Mouse (Mus musculus): ENCODE results near the gene Gm42906. TPM values are rescaled to one million over a fixed set of nuclear protein-coding genes. Genes with fewer than 3 reads are reported as not detected.

Gm42906 gene
- polyA plus RNA-seq, 1 experiment from 2014 or later, result not detected

GRCm38 (mm10) chr5:151393821-151394662 lies 33.9 kb downstream of the Gm42906 start:
- Histone ChIP-seq H3K27me3 (ENCODE audit: control insufficient read depth, insufficient read depth, low read length) (no peaks in the 10 kb centered on the region), H3K9me3 (ENCODE audit: control insufficient read depth, low read length) (no peaks in the 10 kb centered on the region), H3K4me3 (ENCODE audit: control insufficient read depth in 1 of 2, insufficient read depth in 1 of 2, low read depth in 1 of 2, low read length in 2 of 2) (no peak overlapping the region), H3K4me1 (ENCODE audit: control insufficient read depth in 2 of 2, insufficient read depth in 2 of 2, low read length in 2 of 2) (peaks cover 0 to 2% of the 10 kb centered on the region in 2 experiments; a peak in 1 of 4 replicates), H3K9ac (ENCODE audit: low read length) (no peak overlapping the region), H3K27ac (replicated peaks in 1 of 2; ENCODE audit: control insufficient read depth in 1 of 2, insufficient read depth in 1 of 2, low read depth in 2 of 2, low read length in 2 of 2) (peak overlapping the region; percentile 80 to 90), H3K4me2 (ENCODE audit: low read length) (no peak overlapping the region), H3K36me3 (ENCODE audit: control insufficient read depth, insufficient read depth, low read length) (no peaks in the 10 kb centered on the region)
- 51% methylated on average over 7 of the region's 7 CpGs for WGBS
- peak; percentile 54; the same call in 1 of the 2 replicates for ATAC-seq (ENCODE audit: insufficient number of reproducible peaks, insufficient read depth, low FRiP score, low read depth)

- no peak for ATAC-seq (ENCODE audit: insufficient number of reproducible peaks, insufficient read depth, low FRiP score, low read depth)
- H3K27ac ChIP-seq (replicated peaks in 1 of 2; ENCODE audit: control insufficient read depth in 1 of 2, insufficient read depth in 1 of 2, low read depth in 2 of 2, low read length in 2 of 2), result no peak overlapping the region
- H3K4me3 ChIP-seq (ENCODE audit: control insufficient read depth in 1 of 2, insufficient read depth in 1 of 2, low read depth in 1 of 2, low read length in 2 of 2), result no peak overlapping the region
- H3K4me2 ChIP-seq (ENCODE audit: low read length), result no peak overlapping the region
- H3K4me1 ChIP-seq (ENCODE audit: control insufficient read depth in 2 of 2, insufficient read depth in 2 of 2, low read length in 2 of 2), result peaks cover 0 to 2% of the 10 kb centered on the region in 2 experiments; a peak in 1 of 4 replicates
- H3K27me3 ChIP-seq (ENCODE audit: control insufficient read depth, insufficient read depth, low read length), result no peaks in the 10 kb centered on the region
- H3K9me3 ChIP-seq (ENCODE audit: control insufficient read depth, low read length), result no peaks in the 10 kb centered on the region
- WGBS, result 57% methylated on average over 1 of the region's 1 CpGs
- no peak overlapping the region for H3K9ac ChIP-seq (ENCODE audit: low read length)
- H3K36me3 ChIP-seq (ENCODE audit: control insufficient read depth, insufficient read depth, low read length), result no peaks in the 10 kb centered on the region
Measured at GRCm38 (mm10) chr5:151389827-151390226, 38.1 kb downstream of the Gm42906 start.

DNA sequence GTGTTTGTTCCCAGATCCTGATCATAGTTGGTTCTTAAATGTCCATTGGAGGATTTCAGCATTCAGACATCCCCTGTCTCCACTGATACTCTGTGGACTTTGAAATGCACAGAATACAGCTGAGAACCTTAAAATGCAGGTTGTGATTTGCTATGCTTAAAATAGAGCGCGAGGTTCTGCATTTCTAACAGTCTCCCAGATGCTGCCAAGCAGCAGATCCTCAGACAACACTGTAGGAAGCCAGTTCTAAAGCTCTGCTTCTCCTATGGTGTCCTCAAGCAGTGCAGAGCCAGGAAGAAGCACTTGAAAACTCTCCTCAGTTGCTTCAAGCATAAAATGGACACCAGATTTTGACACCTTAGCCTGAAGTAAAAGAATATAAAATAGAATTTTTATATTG lies 48.1 kb downstream of the Gm42906 start:
- no peak for ATAC-seq (ENCODE audit: insufficient number of reproducible peaks, insufficient read depth, low FRiP score, low read depth)
- 67% methylated on average over 2 of the region's 2 CpGs for WGBS

GRCm38 (mm10) chr5:151379210-151379609 lies 48.8 kb downstream of the Gm42906 start:
- ATAC-seq (ENCODE audit: insufficient number of reproducible peaks, insufficient read depth, low FRiP score, low read depth), result no peak
- WGBS, result 77% methylated on average over 2 of the region's 2 CpGs
- H3K27me3 ChIP-seq (ENCODE audit: control insufficient read depth, insufficient read depth, low read length), result no peaks in the 10 kb centered on the region
- no peaks in the 10 kb centered on the region for H3K4me1 ChIP-seq (ENCODE audit: control insufficient read depth in 2 of 2, insufficient read depth in 2 of 2, low read length in 2 of 2)
- H3K4me2 ChIP-seq (ENCODE audit: low read length), result no peak overlapping the region
- H3K9me3 ChIP-seq (ENCODE audit: control insufficient read depth, low read length), result no peaks in the 10 kb centered on the region
- no peak overlapping the region for H3K9ac ChIP-seq (ENCODE audit: low read length)
- H3K27ac ChIP-seq (replicated peaks in 1 of 2; ENCODE audit: control insufficient read depth in 1 of 2, insufficient read depth in 1 of 2, low read depth in 2 of 2, low read length in 2 of 2), result no peak overlapping the region
- no peak overlapping the region for H3K4me3 ChIP-seq (ENCODE audit: control insufficient read depth in 1 of 2, insufficient read depth in 1 of 2, low read depth in 1 of 2, low read length in 2 of 2)
- no peaks in the 10 kb centered on the region for H3K36me3 ChIP-seq (ENCODE audit: control insufficient read depth, insufficient read depth, low read length)

More for the DNA sequence above, 48.1 kb downstream of the Gm42906 start:
- no peak overlapping the region for H3K4me3 ChIP-seq (ENCODE audit: control insufficient read depth in 1 of 2, insufficient read depth in 1 of 2, low read depth in 1 of 2, low read length in 2 of 2)
- H3K9ac ChIP-seq (ENCODE audit: low read length), result no peak overlapping the region
- H3K4me1 ChIP-seq (ENCODE audit: control insufficient read depth in 2 of 2, insufficient read depth in 2 of 2, low read length in 2 of 2), result no peaks in the 10 kb centered on the region
- no peaks in the 10 kb centered on the region for H3K27me3 ChIP-seq (ENCODE audit: control insufficient read depth, insufficient read depth, low read length)
- H3K4me2 ChIP-seq (ENCODE audit: low read length), result no peak overlapping the region
- no peaks in the 10 kb centered on the region for H3K36me3 ChIP-seq (ENCODE audit: control insufficient read depth, insufficient read depth, low read length)
- no peaks in the 10 kb centered on the region for H3K9me3 ChIP-seq (ENCODE audit: control insufficient read depth, low read length)
- H3K27ac ChIP-seq (replicated peaks in 1 of 2; ENCODE audit: control insufficient read depth in 1 of 2, insufficient read depth in 1 of 2, low read depth in 2 of 2, low read length in 2 of 2), result no peak overlapping the region

DNA sequence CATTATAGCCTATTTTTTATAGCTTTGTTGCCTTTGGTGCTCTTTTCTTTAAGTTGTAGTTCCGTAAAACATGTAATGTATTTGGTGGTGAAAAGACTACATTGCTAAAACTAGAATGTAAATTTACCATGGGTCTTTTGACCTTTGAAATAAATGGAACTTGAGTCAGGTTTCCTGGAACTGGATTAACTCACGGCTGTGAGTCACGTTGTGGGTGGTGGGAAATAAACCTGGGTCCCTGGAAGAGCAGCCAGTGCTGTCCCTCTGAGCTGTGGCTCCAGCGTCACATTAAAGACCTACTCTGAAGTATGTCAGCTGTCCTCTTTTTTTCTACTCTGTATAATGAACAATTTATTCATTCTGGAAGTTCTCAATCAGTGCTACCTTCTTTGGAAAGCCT lies 51.0 kb downstream of the Gm42906 start:
- Histone ChIP-seq H3K4me1 (ENCODE audit: control insufficient read depth in 2 of 2, insufficient read depth in 2 of 2, low read length in 2 of 2) (no peaks in the 10 kb centered on the region), H3K36me3 (ENCODE audit: control insufficient read depth, insufficient read depth, low read length) (no peaks in the 10 kb centered on the region), H3K27me3 (ENCODE audit: control insufficient read depth, insufficient read depth, low read length) (no peaks in the 10 kb centered on the region), H3K9me3 (ENCODE audit: control insufficient read depth, low read length) (no peaks in the 10 kb centered on the region), H3K9ac (ENCODE audit: low read length) (no peak overlapping the region), H3K4me2 (ENCODE audit: low read length) (no peak overlapping the region), H3K4me3 (ENCODE audit: control insufficient read depth in 1 of 2, insufficient read depth in 1 of 2, low read depth in 1 of 2, low read length in 2 of 2) (no peak overlapping the region), H3K27ac (replicated peaks in 1 of 2; ENCODE audit: control insufficient read depth in 1 of 2, insufficient read depth in 1 of 2, low read depth in 2 of 2, low read length in 2 of 2) (no peak overlapping the region)
- no peak for ATAC-seq (ENCODE audit: insufficient number of reproducible peaks, insufficient read depth, low FRiP score, low read depth)
- WGBS, result 81% methylated on average over 4 of the region's 4 CpGs

DNA sequence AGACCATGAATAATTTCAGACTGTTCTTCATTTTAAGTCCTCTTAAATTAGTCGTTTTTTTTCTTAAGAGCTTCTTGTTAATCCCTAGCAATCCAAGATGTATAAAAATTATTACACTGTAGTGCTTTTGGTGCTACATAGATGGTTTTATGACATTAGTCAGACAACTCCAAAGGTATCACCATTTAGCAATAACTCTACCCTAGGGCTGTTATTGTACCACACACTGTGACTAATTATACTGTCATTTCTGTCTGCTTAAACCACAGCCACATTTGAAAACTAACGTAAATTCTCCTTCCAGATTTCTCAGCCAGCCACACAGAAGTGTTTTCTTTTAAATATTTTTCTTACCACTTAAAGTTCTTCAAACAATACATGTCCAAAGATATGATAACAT lies 53.1 kb downstream of the Gm42906 start:
- H3K4me1 ChIP-seq (ENCODE audit: control insufficient read depth in 2 of 2, insufficient read depth in 2 of 2, low read length in 2 of 2), result no peaks in the 10 kb centered on the region
- no peak overlapping the region for H3K4me3 ChIP-seq (ENCODE audit: control insufficient read depth in 1 of 2, insufficient read depth in 1 of 2, low read depth in 1 of 2, low read length in 2 of 2)
- no peak overlapping the region for H3K27ac ChIP-seq (replicated peaks in 1 of 2; ENCODE audit: control insufficient read depth in 1 of 2, insufficient read depth in 1 of 2, low read depth in 2 of 2, low read length in 2 of 2)
- no peaks in the 10 kb centered on the region for H3K27me3 ChIP-seq (ENCODE audit: control insufficient read depth, insufficient read depth, low read length)
- no peak for ATAC-seq (ENCODE audit: insufficient number of reproducible peaks, insufficient read depth, low FRiP score, low read depth)
- WGBS, result 60% methylated on average over 2 of the region's 2 CpGs
- no peak overlapping the region for H3K9ac ChIP-seq (ENCODE audit: low read length)
- H3K4me2 ChIP-seq (ENCODE audit: low read length), result no peak overlapping the region
- no peaks in the 10 kb centered on the region for H3K9me3 ChIP-seq (ENCODE audit: control insufficient read depth, low read length)
- H3K36me3 ChIP-seq (ENCODE audit: control insufficient read depth, insufficient read depth, low read length), result no peaks in the 10 kb centered on the region

GRCm38 (mm10) chr5:151371130-151371529 lies 56.8 kb downstream of the Gm42906 start:
- Histone ChIP-seq H3K4me3 (ENCODE audit: control insufficient read depth in 1 of 2, insufficient read depth in 1 of 2, low read depth in 1 of 2, low read length in 2 of 2) (no peak overlapping the region), H3K4me2 (ENCODE audit: low read length) (no peak overlapping the region), H3K9ac (ENCODE audit: low read length) (no peak overlapping the region), H3K36me3 (ENCODE audit: control insufficient read depth, insufficient read depth, low read length) (no peaks in the 10 kb centered on the region), H3K4me1 (ENCODE audit: control insufficient read depth in 2 of 2, insufficient read depth in 2 of 2, low read length in 2 of 2) (peaks cover 0 to 12% of the 10 kb centered on the region in 2 experiments; a peak in 3 of 4 replicates), H3K27me3 (ENCODE audit: control insufficient read depth, insufficient read depth, low read length) (no peaks in the 10 kb centered on the region), H3K9me3 (ENCODE audit: control insufficient read depth, low read length) (no peaks in the 10 kb centered on the region), H3K27ac (replicated peaks in 1 of 2; ENCODE audit: control insufficient read depth in 1 of 2, insufficient read depth in 1 of 2, low read depth in 2 of 2, low read length in 2 of 2) (no peak overlapping the region)
- ATAC-seq (ENCODE audit: insufficient number of reproducible peaks, insufficient read depth, low FRiP score, low read depth), result no peak
- WGBS, result 84% methylated on average over 2 of the region's 2 CpGs
